Mouse (Mus musculus) MEL (cell line): Measurements from ENCODE around the gene Dusp23. TPM values are rescaled to one million over a fixed set of nuclear protein-coding genes. Genes with fewer than 3 reads are reported as not detected.

Experiments used
- DNase-seq: peaks from one replicate; pipeline ENCODE4 v3.0.0; 2011; ENCODE audit warnings: low read depth, low spot score
- H3K27ac ChIP-seq: 2 replicates; pipeline ENCODE4 v1.5.1; 2012; ENCODE audit warnings: low read depth, mild to moderate bottlenecking, control low read depth, low read length, moderate library complexity; ENCODE audit not compliant: control insufficient read depth
- H3K27me3 ChIP-seq, 2 experiments: fragments of 150-350 bp in 1 of 2; sonication (generic) in 1 of 2; 2 replicates each; pipeline ENCODE4 v1.6.1; 2012; ENCODE audit warnings: low read length in 2 of 2, mild to moderate bottlenecking in 2 of 2, improper control_type of control experiment in 1 of 2, moderate library complexity in 1 of 2; ENCODE audit not compliant: insufficient read depth in 2 of 2, control insufficient read depth in 1 of 2
- H3K36me3 ChIP-seq, 2 experiments: 2 replicates each; pipeline ENCODE4 v1.6.1; 2012 to 2014; ENCODE audit warnings: low read length in 2 of 2, improper control_type of control experiment in 1 of 2, inconsistent platforms in 1 of 2, mild to moderate bottlenecking in 1 of 2; ENCODE audit not compliant: insufficient read depth in 2 of 2, control insufficient read depth in 1 of 2
- H3K4me1 ChIP-seq, 2 experiments: fragments of 150-350 bp in 1 of 2; sonication (generic) in 1 of 2; 2 replicates each; pipeline ENCODE4 v1.6.1; 2012; ENCODE audit warnings: low read length in 2 of 2, improper control_type of control experiment in 1 of 2, mild to moderate bottlenecking in 1 of 2; ENCODE audit not compliant: insufficient read depth in 2 of 2, control insufficient read depth in 1 of 2
- H3K4me3 ChIP-seq, 2 experiments: fragments of 150-350 bp in 1 of 2; sonication (generic) in 1 of 2; 2 replicates each; pipeline ENCODE4 v1.5.1; 2012; ENCODE audit warnings: low read depth in 2 of 2, low read length in 2 of 2, mild to moderate bottlenecking in 2 of 2, moderate library complexity in 2 of 2, control low read depth in 1 of 2, improper control_type of control experiment in 1 of 2; ENCODE audit not compliant: control insufficient read depth in 1 of 2, insufficient read depth in 1 of 2
- H3K79me2 ChIP-seq: 2 replicates; pipeline ENCODE4 v1.6.1; 2012; ENCODE audit warnings: mild to moderate bottlenecking, low read length, moderate library complexity; ENCODE audit not compliant: control insufficient read depth, poor library complexity, insufficient read depth
- H3K9ac ChIP-seq: 2 replicates; pipeline ENCODE4 v1.6.1; 2012; ENCODE audit warnings: low read depth, mild to moderate bottlenecking, control low read depth, low read length, moderate library complexity; ENCODE audit not compliant: control insufficient read depth, poor library complexity, severe bottlenecking
- H3K9me3 ChIP-seq: fragments of 150-350 bp; sonication (generic); replicated peaks from 2 replicates; pipeline ENCODE4 v1.6.1; 2012; ENCODE audit warnings: mild to moderate bottlenecking, low read length, improper control_type of control experiment, moderate library complexity; ENCODE audit not compliant: insufficient read depth
- BHLHE40 ChIP-seq: IDR thresholded peaks from 2 replicates; pipeline ENCODE4 v1.6.1; 2012; ENCODE audit warnings: low read depth, mild to moderate bottlenecking, inconsistent platforms, low read length, improper control_type of control experiment, borderline replicate concordance
- CTCF ChIP-seq, 3 experiments: IDR thresholded peaks in 2 of 3; conservative IDR thresholded peaks in 1 of 3; 2 replicates each; pipeline ENCODE4 v1.5.1; 2011 to 2012; ENCODE audit warnings: low read length in 3 of 3, low read depth in 2 of 3, mild to moderate bottlenecking in 2 of 3, improper control_type of control experiment in 1 of 3, inconsistent platforms in 1 of 3, mixed read lengths in 1 of 3, moderate library complexity in 1 of 3; ENCODE audit not compliant: control insufficient read depth in 1 of 3, insufficient read depth in 1 of 3, poor library complexity in 1 of 3, severe bottlenecking in 1 of 3
- ELF1 ChIP-seq: IDR thresholded peaks from 2 replicates; pipeline ENCODE4 v1.6.1; 2014; ENCODE audit warnings: low read depth, mild to moderate bottlenecking, inconsistent platforms, low read length, improper control_type of control experiment, moderate library complexity
- EP300 ChIP-seq, 2 experiments: IDR thresholded peaks; 2 replicates each; pipeline ENCODE4 v1.6.1; 2011; ENCODE audit warnings: improper control_type of control experiment in 2 of 2, low read length in 2 of 2, low read depth in 1 of 2, mild to moderate bottlenecking in 1 of 2
- GATA1 ChIP-seq: IDR thresholded peaks from 2 replicates; pipeline ENCODE4 v1.6.1; 2011; ENCODE audit warnings: low read depth, low read length, improper control_type of control experiment
- HCFC1 ChIP-seq: IDR thresholded peaks from 2 replicates; pipeline ENCODE4 v1.6.1; 2012; ENCODE audit warnings: low read depth, mild to moderate bottlenecking, inconsistent platforms, low read length, improper control_type of control experiment, moderate library complexity
- JUND ChIP-seq: IDR thresholded peaks from 2 replicates; pipeline ENCODE4 v1.6.1; 2011; ENCODE audit warnings: low read depth, mild to moderate bottlenecking, improper control_type of control experiment, low read length
- MAFK ChIP-seq: IDR thresholded peaks from 2 replicates; pipeline ENCODE4 v1.6.1; 2011; ENCODE audit warnings: low read depth, mild to moderate bottlenecking, low read length, improper control_type of control experiment, borderline replicate concordance
- MAX ChIP-seq: IDR thresholded peaks from 2 replicates; pipeline ENCODE4 v1.6.1; 2011; ENCODE audit warnings: low read length, improper control_type of control experiment
- MAZ ChIP-seq: IDR thresholded peaks from 2 replicates; pipeline ENCODE4 v1.6.1; 2012; ENCODE audit warnings: low read depth, mild to moderate bottlenecking, inconsistent platforms, low read length, improper control_type of control experiment
- MEF2A ChIP-seq: IDR thresholded peaks from 2 replicates; pipeline ENCODE4 v1.6.1; 2014; ENCODE audit warnings: low read depth, mild to moderate bottlenecking, inconsistent platforms, low read length, improper control_type of control experiment; ENCODE audit not compliant: poor library complexity, insufficient replicate concordance, severe bottlenecking; ENCODE audit errors: extremely low read depth
- MYB ChIP-seq: IDR thresholded peaks from 2 replicates; pipeline ENCODE4 v1.6.1; 2011; ENCODE audit warnings: mild to moderate bottlenecking, low read depth, low read length, improper control_type of control experiment
- MYC ChIP-seq: IDR thresholded peaks from 2 replicates; pipeline ENCODE4 v1.6.1; 2011; ENCODE audit warnings: low read depth, mild to moderate bottlenecking, low read length, improper control_type of control experiment, moderate library complexity
- POLR2A ChIP-seq, 2 experiments: IDR thresholded peaks; 2 replicates each; pipeline ENCODE4 v1.6.1; 2011 to 2012; ENCODE audit warnings: low read length in 2 of 2, mild to moderate bottlenecking in 2 of 2, control low read depth in 1 of 2, improper control_type of control experiment in 1 of 2, low read depth in 1 of 2, moderate library complexity in 1 of 2; ENCODE audit not compliant: control insufficient read depth in 1 of 2, insufficient read depth in 1 of 2, poor library complexity in 1 of 2
- RAD21 ChIP-seq: IDR thresholded peaks from 2 replicates; pipeline ENCODE4 v1.6.1; 2011; ENCODE audit warnings: mild to moderate bottlenecking, low read depth, low read length, improper control_type of control experiment
- RCOR1 ChIP-seq: IDR thresholded peaks from 2 replicates; pipeline ENCODE4 v1.6.1; 2012; ENCODE audit warnings: low read depth, mild to moderate bottlenecking, inconsistent platforms, low read length, improper control_type of control experiment
- SIN3A ChIP-seq: IDR thresholded peaks from 2 replicates; pipeline ENCODE4 v1.6.1; 2012; ENCODE audit warnings: low read length, improper control_type of control experiment, inconsistent platforms
- SMC3 ChIP-seq: IDR thresholded peaks from 2 replicates; pipeline ENCODE4 v1.6.1; 2011; ENCODE audit warnings: low read depth, low read length, improper control_type of control experiment
- TCF12 ChIP-seq: IDR thresholded peaks from 2 replicates; pipeline ENCODE4 v1.6.1; 2014; ENCODE audit warnings: low read depth, mild to moderate bottlenecking, inconsistent platforms, low read length, improper control_type of control experiment, moderate library complexity
- UBTF ChIP-seq: IDR thresholded peaks from 2 replicates; pipeline ENCODE4 v1.6.1; 2012; ENCODE audit warnings: low read depth, mild to moderate bottlenecking, inconsistent platforms, low read length, improper control_type of control experiment, moderate library complexity, borderline replicate concordance; ENCODE audit not compliant: insufficient read depth
- USF1 ChIP-seq: IDR thresholded peaks from 2 replicates; pipeline ENCODE4 v1.6.1; 2014; ENCODE audit warnings: low read depth, mild to moderate bottlenecking, inconsistent platforms, low read length, improper control_type of control experiment, moderate library complexity
- ZC3H11A ChIP-seq: IDR thresholded peaks from 2 replicates; pipeline ENCODE4 v1.6.1; 2012; ENCODE audit warnings: low read depth, mild to moderate bottlenecking, inconsistent platforms, low read length, improper control_type of control experiment
- ZKSCAN1 ChIP-seq: IDR thresholded peaks from 2 replicates; pipeline ENCODE4 v1.6.1; 2012; ENCODE audit warnings: low read depth, mild to moderate bottlenecking, inconsistent platforms, low read length, improper control_type of control experiment, moderate library complexity
- ZNF384 ChIP-seq: IDR thresholded peaks from 2 replicates; pipeline ENCODE4 v1.6.1; 2012; ENCODE audit warnings: low read depth, mild to moderate bottlenecking, inconsistent platforms, low read length, improper control_type of control experiment
- polyA plus RNA-seq, 2 experiments: library from polyadenylated mRNA; stranded (reverse) in 1 of 2; unstranded in 1 of 2; fragments of >175 nt in 1 of 2; fragments of >200 nt in 1 of 2; gene quantifications; 2 replicates each; pipeline versions ENCODE4 v1.2.1 to v1.2.4; 2012; ENCODE audit warnings: low replicate concordance in 2 of 2, low read depth in 1 of 2; ENCODE audit not compliant: insufficient read length in 2 of 2, insufficient read depth in 1 of 2, missing spikeins in 1 of 2
- total RNA-seq: library from RNA; depleted of rRNA; stranded (reverse); fragments of 300-350 nt; gene quantifications from 2 replicates; pipeline ENCODE4 v1.2.3, GENCODE M21; 2012

Dusp23 gene
- total and polyA plus RNA-seq, 3 experiments = 0.54 to 2.5 TPM; not detected in 1

- peaks cover 0 to 2% of the 10 kb centered on the region in 2 experiments; a peak in 1 of 4 replicates for H3K27me3 ChIP-seq
- H3K36me3 ChIP-seq = no peaks in the 10 kb centered on the region
- no peaks in the 10 kb centered on the region for H3K79me2 ChIP-seq
- no peak overlapping the region for H3K27ac ChIP-seq
- no peaks in the 10 kb centered on the region for H3K9me3 ChIP-seq
- no peak overlapping the region for H3K9ac ChIP-seq
- DNase-seq = no peak
- no peak overlapping the region for H3K4me3 ChIP-seq
- no peaks in the 10 kb centered on the region for H3K4me1 ChIP-seq
- TF ChIP-seq MAFK (no peak), MAZ (no peak), HCFC1 (no peak), CTCF (IDR thresholded peaks at IDR 0.05 in 2 of 3, conservative IDR thresholded peaks at IDR 0.05 in 1 of 3; ENCODE audit: control insufficient read depth in 1 of 3, insufficient read depth in 1 of 3, low read depth in 2 of 3, low read length in 3 of 3, poor library complexity in 1 of 3, severe bottlenecking in 1 of 3) (peak in 1 of 3 experiments; percentile 46; a peak in 2 of 6 replicates), SIN3A (no peak), MEF2A (no peak), POLR2A (IDR thresholded peaks at IDR 0.05; ENCODE audit: control insufficient read depth in 1 of 2, insufficient read depth in 1 of 2, low read depth in 1 of 2, low read length in 2 of 2, poor library complexity in 1 of 2) (no peak), BHLHE40 (no peak), TCF12 (no peak), RAD21 (peak; percentile 31), SMC3 (peak; percentile 52), UBTF (no peak), EP300 (IDR thresholded peaks at IDR 0.05; ENCODE audit: low read depth in 1 of 2, low read length in 2 of 2) (no peak), ZC3H11A (no peak), ZKSCAN1 (no peak), ELF1 (no peak), USF1 (no peak), MAX (no peak)
Observed at GRCm38 (mm10) chr1:172612745-172613144, 20.0 kb downstream of the Dusp23 start.

GRCm38 (mm10) chr1:172611304-172611703 is 21.5 kb downstream of the Dusp23 start:
- Histone ChIP-seq H3K36me3 (no peaks in the 10 kb centered on the region), H3K27ac (no peak overlapping the region), H3K4me3 (no peak overlapping the region), H3K4me1 (no peaks in the 10 kb centered on the region), H3K9ac (no peak overlapping the region), H3K79me2 (no peaks in the 10 kb centered on the region), H3K27me3 (peaks cover 0 to 2% of the 10 kb centered on the region in 2 experiments; a peak in 1 of 4 replicates), H3K9me3 (no peaks in the 10 kb centered on the region)
- no peak for DNase-seq
- TF ChIP-seq POLR2A (IDR thresholded peaks at IDR 0.05; ENCODE audit: control insufficient read depth in 1 of 2, insufficient read depth in 1 of 2, low read depth in 1 of 2, low read length in 2 of 2, poor library complexity in 1 of 2) = no peak
- no peak for TF ChIP-seq ZNF384
- TF ChIP-seq GATA1 = no peak
- TF ChIP-seq JUND = no peak
- TF ChIP-seq MYC = no peak
- no peak for TF ChIP-seq MAFK
- no peak for TF ChIP-seq RCOR1
- TF ChIP-seq SIN3A = no peak
- no peak for TF ChIP-seq MYB
